Mouse (Mus musculus) kidney, adult 11 months (tissue): ENCODE data around the gene Epop.
"Not testable (repeated sequence)": the region's sequence is repeated elsewhere in the genome, so short reads cannot be mapped to it uniquely, and the experiment has no call there.

Experiments
- DNase-seq: peaks from one replicate; pipeline ENCODE4 v3.0.0; 2022

Gene Epop

GRCm38 (mm10) chr11:97659990-97660714 lies 30.6 kb upstream of the Epop start:
- peak; percentile 75 for DNase-seq

GRCm38 (mm10) chr11:97659267-97659989 lies 29.9 kb upstream of the Epop start:
- DNase-seq, result no peak

GRCm38 (mm10) chr11:97658751-97659266 lies 29.3 kb upstream of the Epop start:
- DNase-seq, result no peak

- DNase-seq, result not testable (repeated sequence)
Observed at GRCm38 (mm10) chr11:97657967-97658366, 28.5 kb upstream of the Epop start.

- no peak for DNase-seq
Observed at GRCm38 (mm10) chr11:97657184-97657945, 27.9 kb upstream of the Epop start.

- DNase-seq, result no peak
Observed at GRCm38 (mm10) chr11:97656269-97656971, 26.9 kb upstream of the Epop start.

GRCm38 (mm10) chr11:97654210-97654609 lies 24.7 kb upstream of the Epop start:
- no peak for DNase-seq

GRCm38 (mm10) chr11:97653376-97653775 lies 23.9 kb upstream of the Epop start:
- DNase-seq, result not testable (repeated sequence)

- DNase-seq, result no peak
Observed at GRCm38 (mm10) chr11:97650341-97650740, 20.8 kb upstream of the Epop start.

GRCm38 (mm10) chr11:97648541-97648940 lies 19.0 kb upstream of the Epop start:
- not testable (repeated sequence) for DNase-seq

- DNase-seq, result peak; percentile 73
Observed at GRCm38 (mm10) chr11:97644834-97645233, 15.3 kb upstream of the Epop start.

GRCm38 (mm10) chr11:97643380-97644055 lies 14.0 kb upstream of the Epop start:
- DNase-seq, result no peak

- no peak for DNase-seq
Observed at GRCm38 (mm10) chr11:97642746-97643145, 13.2 kb upstream of the Epop start.

- no peak for DNase-seq
Observed at GRCm38 (mm10) chr11:97641668-97642067, 12.2 kb upstream of the Epop start.

- DNase-seq, result no peak
Observed at GRCm38 (mm10) chr11:97635468-97636019, 6.0 kb upstream of the Epop start.

- not testable (repeated sequence) for DNase-seq
Observed at GRCm38 (mm10) chr11:97632440-97632839, 2.9 kb upstream of the Epop start.

GRCm38 (mm10) chr11:97631938-97632337 lies 2.4 kb upstream of the Epop start:
- peak; percentile 60 for DNase-seq

GRCm38 (mm10) chr11:97631500-97631899 lies 2.0 kb upstream of the Epop start:
- DNase-seq, result no peak

GRCm38 (mm10) chr11:97631046-97631445 lies 1.5 kb upstream of the Epop start:
- DNase-seq, result no peak

GRCm38 (mm10) chr11:97628568-97629518 lies 659 bp downstream of the Epop start:
- DNase-seq, result no peak

- DNase-seq, result no peak
Observed at GRCm38 (mm10) chr11:97628303-97628567, 1.3 kb downstream of the Epop start.
